Mouse (Mus musculus) megakaryocyte progenitor cell, adult 5-6 weeks (primary cell): ENCODE results near the gene Gm9833. TPM values are rescaled to one million over a fixed set of nuclear protein-coding genes. Genes with fewer than 3 reads are reported as not detected.
"Not testable (repeated sequence)": the region's sequence is repeated elsewhere in the genome, so short reads cannot be mapped to it uniquely, and the experiment has no call there.

Experiments used
- ATAC-seq: replicated peaks from 2 replicates; pipeline ENCODE4 v1.8.0; 2016; ENCODE audit warnings: mild to moderate bottlenecking, moderate TSS enrichment, inconsistent platforms; ENCODE audit not compliant: poor library complexity
- total RNA-seq, 2 experiments: library from RNA; stranded (forward) in 1 of 2; stranded (reverse) in 1 of 2; fragments of 157-497, 149-512 nt in 1 of 2; fragments of 200-1000 nt in 1 of 2; gene quantifications; 2 replicates each; pipeline versions ENCODE4 v1.2.3 to v1.2.4; 2015 to 2017

Gene Gm9833
- 0.73 and 1.4 TPM in 2 replicates for total RNA-seq (2015)
- 3.6 and 4.9 TPM in 2 replicates for total RNA-seq (2017)

DNA sequence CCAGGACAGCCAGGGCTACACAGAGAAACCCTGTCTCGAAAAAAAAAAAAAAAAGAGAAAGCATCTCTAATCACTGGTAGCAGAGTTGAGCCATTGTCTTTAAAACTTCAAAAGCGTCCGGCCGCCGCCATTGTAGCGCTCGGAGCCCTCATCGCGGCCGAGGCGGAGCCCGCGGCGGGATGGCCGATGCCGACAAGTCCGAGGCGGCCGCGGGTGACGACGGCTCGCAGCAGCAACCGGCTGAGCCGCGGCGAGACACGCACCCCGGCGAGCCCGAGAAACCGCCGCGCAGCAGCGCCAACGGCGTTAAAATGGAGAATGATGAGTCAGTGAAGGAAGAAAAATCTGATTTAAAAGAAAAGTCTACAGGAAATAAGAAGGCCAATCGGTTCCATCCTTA lies at the start of gene Gm9833:
Gene Gm9833, plus strand, starts transcription at position 117 of the 400 bp plus-strand sequence.
- not testable (repeated sequence) for ATAC-seq

GRCm38 (mm10) chr3:10070070-10070469 lies 17.8 kb upstream of the Gm9833 start:
- no peak for ATAC-seq

DNA sequence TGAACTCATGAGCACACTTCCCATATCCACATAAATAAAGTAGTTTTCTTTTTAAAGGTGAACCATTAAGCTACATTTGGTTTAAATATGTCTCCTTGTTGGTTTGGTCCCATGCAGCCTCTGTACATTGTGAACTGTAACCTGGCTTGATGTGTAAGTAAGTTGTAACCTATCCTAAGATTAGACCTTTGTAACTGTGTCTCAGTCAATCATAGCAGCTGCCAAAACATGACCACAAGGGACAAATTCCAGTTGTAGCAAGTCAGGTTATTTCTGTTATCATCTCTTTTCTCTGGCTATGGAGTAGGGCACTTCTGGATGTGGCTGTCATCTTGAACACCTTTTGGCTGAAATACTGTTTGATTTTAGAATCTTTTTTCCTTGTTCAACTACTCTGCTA lies 12.1 kb upstream of the Gm9833 start:
- no peak for ATAC-seq

GRCm38 (mm10) chr3:10077096-10077841 lies 10.6 kb upstream of the Gm9833 start:
- peak; percentile 99 for ATAC-seq

GRCm38 (mm10) chr3:10078113-10078512 lies 9.8 kb upstream of the Gm9833 start:
- no peak for ATAC-seq

- ATAC-seq: no peak
Measured at GRCm38 (mm10) chr3:10081336-10081735, 6.6 kb upstream of the Gm9833 start.

- ATAC-seq: no peak
Measured at GRCm38 (mm10) chr3:10081911-10082541, 5.9 kb upstream of the Gm9833 start.

DNA sequence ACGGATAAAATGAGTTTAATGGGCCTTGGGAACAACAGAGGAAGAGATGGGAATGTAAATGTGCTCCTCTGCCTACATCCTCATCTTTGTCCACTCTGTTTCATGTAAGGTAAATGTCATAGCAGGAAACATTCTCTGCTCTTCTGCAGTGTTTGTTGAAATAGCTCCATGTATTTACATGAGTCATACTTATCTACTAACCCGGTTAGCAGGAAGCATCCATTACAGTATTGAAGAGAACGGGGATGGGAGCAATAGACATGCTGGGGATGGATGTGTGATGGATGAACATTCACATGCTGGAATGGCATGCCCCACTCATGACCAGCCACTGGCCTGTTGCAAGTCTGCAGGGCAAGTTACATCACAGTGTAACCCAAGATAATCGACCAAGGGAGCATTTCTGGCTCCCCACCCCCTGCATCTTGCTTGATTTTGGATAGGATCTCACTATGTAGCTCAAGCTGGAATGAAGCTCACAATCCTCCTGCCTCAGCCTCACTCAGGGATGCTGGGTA lies 5.3 kb upstream of the Gm9833 start:
- ATAC-seq: no peak

DNA sequence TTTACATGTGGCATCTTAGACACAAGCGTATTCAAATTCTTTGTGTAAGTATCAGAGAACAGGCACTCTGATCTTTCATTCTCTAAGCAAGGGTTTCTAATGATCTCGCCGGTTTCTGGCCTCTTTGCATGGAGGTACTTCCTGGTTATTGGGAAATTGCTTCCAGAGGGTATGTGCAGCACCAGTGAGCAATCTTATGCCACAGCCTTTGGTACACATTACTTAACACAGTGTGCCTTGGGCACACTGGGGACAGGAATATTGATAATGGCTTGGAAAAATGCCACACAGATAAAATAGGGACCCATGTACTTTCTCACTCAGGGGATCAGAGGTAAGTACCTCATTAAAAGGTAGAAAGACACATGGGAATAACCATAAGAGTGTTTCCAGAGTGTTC lies 3.8 kb upstream of the Gm9833 start:
- peak; percentile 41; the same call in 1 of the 2 replicates for ATAC-seq

DNA sequence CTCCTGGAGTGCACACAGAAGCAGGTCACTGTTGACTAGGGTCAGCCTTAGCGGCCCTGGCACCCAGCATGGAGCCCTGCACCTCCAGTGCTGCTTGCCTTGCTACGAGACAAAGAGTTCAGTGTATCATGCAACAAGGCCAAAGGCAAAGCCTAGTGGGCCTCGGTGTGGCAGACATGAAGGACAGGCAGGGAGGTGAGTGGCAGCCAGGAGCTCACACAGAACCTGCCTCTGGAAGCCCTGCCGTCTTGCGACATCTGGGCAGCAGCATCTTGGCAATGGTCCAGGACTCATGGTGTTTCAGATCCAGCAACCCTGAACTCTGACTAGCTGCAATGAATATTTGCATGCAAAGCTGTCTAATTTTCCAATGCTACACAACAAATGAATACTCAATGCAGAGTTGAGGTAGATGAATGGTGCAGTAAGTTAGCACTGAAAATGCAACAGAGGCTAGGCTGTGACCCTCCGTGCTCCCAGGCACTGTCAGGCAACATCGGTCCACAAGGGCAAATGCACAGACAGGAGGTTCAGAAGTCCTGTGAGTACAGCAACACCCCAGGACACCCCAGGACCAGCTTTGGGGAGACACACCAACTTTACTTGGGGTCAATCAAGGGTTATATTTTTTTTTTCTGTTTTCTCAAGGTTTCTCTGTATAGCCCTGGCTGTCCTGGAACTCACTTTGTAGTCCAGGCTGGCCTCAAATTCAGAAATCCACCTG lies 2.4 kb upstream of the Gm9833 start:
- peak; percentile 38; the same call in 1 of the 2 replicates for ATAC-seq

DNA sequence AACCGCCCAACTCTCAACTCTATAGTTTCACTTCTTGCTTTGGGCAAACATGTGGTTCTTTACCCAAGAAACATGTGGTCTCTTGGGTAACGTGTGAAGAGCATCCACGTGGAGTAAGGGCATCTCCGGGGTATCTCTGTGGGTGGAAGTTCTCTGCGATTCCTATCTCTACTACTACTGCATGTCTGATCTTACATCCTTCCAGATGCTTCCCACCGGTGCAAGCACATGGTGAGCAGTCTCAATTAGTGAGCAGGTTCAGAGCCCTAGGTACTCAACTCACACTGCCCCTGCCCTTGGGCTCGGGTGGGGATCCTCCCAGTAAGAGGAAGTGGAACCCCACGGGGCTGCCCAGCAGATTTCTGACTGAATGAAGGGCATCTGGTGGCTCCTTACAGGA lies 399 bp upstream of the Gm9833 start:
- ATAC-seq: peak; percentile 72

DNA sequence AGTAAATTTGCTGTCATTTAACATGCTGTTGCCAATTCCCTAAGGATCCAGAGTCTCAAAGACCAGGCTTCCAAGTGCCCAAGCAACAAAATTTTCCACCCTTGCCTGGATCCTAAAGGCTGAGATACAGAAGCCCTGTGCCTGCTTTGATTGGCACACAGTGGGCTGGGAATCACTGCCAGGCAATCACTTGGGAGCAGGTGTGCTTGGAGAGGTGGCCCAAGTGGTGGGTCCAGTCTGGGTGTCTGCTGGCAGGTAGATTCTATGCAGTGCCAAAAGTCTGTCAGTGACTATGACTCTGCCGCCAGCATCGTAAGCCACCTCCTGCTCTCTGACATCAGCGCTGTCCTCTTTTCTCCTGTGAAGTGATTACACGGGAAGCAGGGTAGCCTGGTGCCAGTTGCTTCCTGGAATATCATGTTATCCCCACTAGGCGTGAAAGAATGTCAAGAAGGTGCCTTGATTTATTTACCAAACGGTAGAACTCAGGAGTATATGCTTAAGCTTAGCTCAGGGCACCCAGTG lies 3.8 kb downstream of the Gm9833 start:
- ATAC-seq: no peak

DNA sequence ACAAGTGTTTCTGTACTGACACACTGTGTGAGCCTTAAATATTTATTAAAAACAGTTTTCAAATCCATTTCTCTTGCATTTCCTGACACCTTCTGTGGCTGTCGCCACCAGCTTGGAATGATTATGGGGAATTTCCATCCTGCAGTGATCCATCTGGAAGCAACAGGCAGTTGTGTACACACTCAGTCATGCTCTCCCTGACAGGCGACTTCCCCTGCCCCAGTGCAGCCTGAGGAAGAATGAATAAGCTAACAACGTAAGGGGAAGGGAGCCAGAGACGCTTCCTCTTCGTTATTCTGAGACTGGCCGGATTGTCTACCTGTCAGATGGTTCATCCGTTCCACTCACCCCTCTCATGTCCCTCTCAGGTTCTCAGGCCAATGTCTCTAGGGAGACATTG lies 4.6 kb downstream of the Gm9833 start:
- peak; percentile 72; the same call in 1 of the 2 replicates for ATAC-seq

DNA sequence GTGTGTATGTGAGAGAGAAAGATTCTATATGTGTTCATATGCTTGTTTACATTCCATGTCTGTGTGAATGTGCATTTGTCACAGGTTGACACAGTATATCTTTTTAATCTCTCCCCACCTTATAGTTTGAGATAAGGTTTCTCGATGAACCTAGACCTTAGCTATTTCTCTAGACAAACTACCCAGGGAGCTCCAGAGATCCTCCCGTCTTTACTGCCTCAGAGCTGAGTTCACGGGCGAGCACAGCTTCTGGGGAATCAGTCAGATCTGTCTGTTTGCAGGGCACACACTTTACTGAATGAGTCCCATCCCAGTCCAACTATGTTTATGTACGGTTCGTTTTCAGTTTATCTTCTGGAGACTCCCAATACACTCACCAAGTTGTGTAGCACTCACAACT lies 5.0 kb downstream of the Gm9833 start:
- ATAC-seq: no peak

DNA sequence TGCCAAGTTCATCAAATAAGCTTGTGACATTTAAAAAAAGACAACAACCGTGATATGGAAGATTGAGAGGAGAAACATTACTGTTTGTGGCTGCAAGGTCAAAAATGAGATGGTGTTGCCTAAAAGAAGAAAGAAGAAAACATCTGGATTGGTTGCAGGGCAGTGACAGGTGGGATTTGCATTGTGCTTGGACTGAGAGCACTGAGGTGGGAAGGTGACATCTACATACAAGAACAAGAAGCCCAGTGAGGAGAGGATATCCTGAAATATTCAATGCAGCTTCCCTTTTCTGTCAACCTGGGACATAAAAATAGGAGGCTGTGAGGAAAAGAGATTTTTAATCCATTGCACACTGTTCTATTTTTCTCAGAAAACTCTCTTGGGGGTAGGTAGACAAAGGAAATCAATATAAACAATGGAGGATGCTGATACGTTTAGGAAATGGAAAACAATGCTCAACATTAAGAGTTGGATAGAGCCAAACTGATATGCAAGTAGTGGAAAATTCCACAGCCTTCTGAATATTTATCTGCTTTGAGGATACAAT lies 7.2 kb downstream of the Gm9833 start:
- ATAC-seq: no peak

DNA sequence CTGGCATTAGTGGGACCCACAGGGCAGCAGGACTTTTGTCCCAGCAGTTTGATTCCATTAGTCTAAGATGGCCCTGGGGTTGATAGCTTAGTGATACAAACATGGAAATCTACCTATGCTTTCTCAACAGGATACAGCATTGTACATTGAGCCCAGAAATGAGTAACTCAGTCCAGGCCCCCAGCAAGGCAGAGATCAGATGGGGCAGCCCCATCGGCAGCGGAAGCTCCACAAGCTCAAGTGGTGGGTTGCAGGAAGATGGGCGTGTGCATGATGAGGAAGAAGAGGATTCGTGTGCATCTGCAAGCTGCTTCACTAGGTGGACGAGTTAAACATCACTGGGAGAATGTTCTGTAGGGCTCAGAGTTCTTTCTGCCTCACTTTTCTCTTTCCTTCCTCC lies 11.8 kb downstream of the Gm9833 start:
- ATAC-seq: no peak

GRCm38 (mm10) chr3:10111570-10111969 lies 23.7 kb downstream of the Gm9833 start:
- ATAC-seq: no peak

- ATAC-seq: no peak
Measured at GRCm38 (mm10) chr3:10112196-10112595, 24.3 kb downstream of the Gm9833 start.

- ATAC-seq: no peak
Measured at GRCm38 (mm10) chr3:10112660-10113059, 24.8 kb downstream of the Gm9833 start.

- no peak for ATAC-seq
Measured at GRCm38 (mm10) chr3:10116531-10116930, 28.6 kb downstream of the Gm9833 start.

DNA sequence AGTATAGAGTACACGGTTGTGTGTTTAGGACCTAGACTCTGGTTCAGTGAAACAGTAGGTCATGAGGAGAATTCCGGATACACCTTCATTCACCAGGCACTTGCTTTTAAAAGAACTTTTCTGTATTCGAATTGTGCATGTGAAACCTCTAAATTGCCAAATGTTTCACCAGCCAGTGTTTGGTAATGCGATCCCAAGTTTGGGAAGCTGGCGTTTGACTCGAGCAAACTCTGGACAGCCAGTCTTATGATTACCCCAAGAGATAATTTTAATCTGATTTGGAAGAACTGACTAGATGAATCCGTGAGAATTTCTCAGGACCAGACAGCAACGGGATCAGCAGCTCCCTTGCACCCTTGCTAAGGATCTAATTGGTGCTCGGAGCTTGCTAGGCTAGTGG lies 33.3 kb downstream of the Gm9833 start:
- no peak for ATAC-seq
